Mouse (Mus musculus) embryo, embryonic 11 days (tissue): ENCODE data around the gene Fam210b.
"Not testable (repeated sequence)": the region's sequence is repeated elsewhere in the genome, so short reads cannot be mapped to it uniquely, and the experiment has no call there.

Source experiments
- DNase-seq: peaks from one replicate; pipeline ENCODE4 v3.0.0-alpha.2; 2015

The Fam210b gene

DNA sequence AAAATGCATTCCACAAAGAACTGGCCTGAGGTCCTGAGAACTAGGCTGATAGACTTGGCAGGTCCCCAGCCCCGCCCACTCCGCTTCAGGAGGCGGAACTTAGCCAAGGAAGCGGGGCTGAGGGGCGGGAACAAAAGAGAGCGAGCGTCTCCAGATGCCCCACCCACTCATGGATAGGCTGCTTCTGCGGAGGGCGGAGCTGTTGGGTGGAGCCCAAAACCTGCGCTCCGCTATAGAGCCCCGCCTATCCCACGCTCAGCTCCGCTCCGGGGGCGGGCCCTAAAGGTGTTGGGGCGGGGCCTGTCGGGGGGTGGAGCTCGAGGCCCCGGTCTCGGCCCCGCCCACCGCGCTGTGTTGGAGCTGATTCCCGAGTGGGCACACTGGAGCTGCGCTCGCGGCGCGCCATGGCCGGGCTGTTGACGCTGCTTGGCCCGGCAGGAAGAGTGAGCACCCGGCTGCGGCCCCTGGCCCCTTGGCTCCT lies at the start of gene Fam210b:
Gene Fam210b, plus strand, starts transcription at position 308 of the 481 bp plus-strand sequence.
- peak; percentile 99 for DNase-seq

- no peak for DNase-seq
Observed at GRCm38 (mm10) chr2:172298083-172298482, 47.3 kb upstream of the Fam210b start.

- no peak for DNase-seq
Observed at GRCm38 (mm10) chr2:172298542-172298941, 46.8 kb upstream of the Fam210b start.

DNA sequence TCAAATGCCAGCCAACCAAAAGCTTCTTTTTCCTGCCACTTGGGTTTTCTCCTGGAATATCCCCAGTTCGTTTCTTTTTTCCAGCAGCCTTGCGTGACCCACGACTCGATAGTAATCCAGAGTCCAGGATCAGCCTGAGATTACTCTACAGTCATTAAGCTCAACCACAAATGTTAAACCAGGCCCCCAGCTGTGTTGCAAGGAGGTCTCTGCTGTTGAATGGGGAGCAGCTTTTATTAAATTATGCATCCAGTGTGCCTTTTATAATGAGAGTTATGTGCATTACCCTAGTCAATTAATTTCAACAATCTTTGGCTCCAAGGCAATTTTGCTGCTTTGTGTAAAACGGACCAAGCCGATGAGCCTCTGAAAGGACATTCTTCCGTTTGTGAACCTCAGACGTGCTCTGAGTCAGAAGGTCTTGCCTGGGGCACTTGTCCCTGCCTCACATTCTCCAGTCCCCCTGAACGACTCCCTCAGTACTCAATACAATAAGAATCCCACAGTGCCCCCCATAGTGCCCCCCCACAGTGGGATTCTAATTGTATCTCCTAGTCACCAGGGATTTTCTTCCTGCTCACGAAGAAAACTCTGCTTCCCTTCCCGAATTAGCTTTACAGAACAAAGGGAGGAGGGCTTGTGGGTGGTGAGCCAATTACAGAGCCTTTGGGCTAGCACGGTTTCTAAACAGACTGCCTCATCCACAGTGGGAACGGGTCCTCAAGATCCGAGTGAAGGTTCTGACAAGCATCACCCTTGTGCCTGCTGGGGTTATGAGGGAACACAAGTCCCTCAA lies 46.0 kb upstream of the Fam210b start:
- peak; percentile 38 for DNase-seq

DNA sequence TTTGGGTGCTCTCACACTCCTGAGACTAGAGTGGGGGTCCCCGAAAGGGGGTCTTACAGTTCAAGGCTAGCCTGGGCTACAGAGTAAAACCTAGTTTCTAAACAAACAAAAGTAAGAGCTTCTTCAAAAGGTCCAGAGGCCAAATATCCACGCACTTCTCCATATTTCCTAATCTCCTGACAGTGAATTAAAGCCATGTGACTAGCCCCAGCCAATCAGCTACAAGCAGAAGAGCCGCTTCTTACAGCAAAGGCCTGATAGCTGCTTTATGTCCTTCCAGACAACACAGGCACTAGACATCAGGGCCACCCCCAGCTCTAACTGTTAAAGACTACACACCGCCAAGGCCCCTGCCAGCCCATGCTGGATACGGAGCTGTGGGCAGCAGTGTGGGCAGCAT lies 43.0 kb upstream of the Fam210b start:
- DNase-seq, result no peak

DNA sequence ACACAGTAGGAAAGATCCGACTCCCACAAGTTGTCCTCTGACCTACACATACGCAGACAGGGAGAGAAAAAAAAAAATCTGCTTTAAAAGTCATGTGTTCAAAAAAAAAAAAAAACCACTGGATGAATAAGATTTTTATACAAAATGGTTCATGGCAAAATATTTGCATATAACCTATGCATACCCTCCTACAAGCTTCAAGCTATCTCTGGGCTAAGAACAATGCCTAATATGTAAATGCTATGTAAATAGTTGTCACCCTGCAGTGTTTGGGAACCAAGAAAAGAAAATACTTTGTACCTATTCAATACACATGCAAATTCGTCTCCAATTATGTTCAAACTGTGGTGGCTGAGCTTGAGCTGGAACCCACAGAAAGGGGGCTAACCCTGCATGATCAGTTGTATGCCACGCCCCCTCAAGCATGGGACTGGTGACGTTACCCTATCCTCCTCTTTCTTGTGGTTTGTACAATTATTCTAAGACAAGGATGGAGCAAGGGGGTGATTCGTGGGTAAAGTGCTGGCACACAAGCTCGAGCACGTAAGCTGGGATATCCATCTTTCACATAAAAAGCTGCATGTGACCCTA lies 41.2 kb upstream of the Fam210b start:
- DNase-seq, result no peak

DNA sequence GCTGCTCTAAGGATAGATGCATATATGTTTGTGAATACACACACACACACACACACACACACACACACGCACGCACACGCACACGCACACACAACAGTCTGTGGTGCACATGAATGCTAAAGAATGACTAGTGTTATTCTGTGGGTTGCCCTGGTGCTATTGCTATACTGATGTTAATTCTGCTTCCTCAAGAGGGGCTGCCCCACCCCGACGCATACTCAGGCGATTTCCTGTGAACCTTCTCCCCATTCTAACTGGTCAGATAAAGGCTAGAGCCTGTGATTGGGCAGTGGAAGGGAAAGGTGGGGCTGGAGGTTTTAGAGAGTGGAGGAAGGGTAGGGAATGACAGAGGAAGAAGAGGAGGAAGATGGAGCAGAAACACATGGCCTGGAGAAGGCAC lies 39.8 kb upstream of the Fam210b start:
- not testable (repeated sequence) for DNase-seq

DNA sequence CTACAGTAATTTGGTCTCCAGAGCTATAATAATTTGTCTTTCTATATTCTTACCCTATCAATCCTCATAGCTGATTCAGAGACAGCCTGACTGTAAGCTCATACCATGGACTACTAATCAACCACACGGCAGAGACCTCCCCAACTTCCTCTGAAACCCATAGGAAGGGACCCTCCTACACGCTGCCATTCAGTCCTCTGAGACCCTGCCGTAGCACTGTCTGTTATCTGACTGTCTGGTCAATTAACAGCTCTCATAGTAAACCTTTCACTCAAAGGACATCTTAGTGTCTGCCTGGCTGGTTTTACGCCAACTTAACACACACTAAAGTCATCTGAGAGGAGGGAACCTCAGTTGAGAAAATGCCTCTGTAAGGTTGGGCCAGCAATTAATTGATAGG lies 38.8 kb upstream of the Fam210b start:
- no peak for DNase-seq

GRCm38 (mm10) chr2:172311731-172312130 lies 33.6 kb upstream of the Fam210b start:
- no peak for DNase-seq

DNA sequence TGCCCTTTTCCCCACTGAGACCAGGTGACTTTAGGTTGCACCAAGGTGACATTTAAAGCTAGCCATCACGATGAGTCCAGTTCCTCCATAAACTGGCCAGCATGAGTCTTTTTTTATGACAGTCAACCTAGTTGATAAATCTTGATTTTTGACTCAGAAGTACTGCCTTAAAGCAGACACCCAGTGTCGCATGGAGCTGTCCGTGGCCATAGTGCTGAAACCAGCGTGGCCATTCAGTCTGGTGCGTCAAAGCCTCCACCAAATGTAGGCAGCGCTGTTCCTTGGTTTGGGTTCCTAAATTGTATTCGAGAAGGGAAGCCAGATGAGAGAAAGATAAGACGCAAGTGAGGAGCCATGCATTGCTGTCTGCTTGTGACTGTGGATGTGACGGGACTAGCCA lies 24.5 kb upstream of the Fam210b start:
- DNase-seq, result peak; percentile 85

- no peak for DNase-seq
Observed at GRCm38 (mm10) chr2:172328248-172328647, 17.1 kb upstream of the Fam210b start.

- DNase-seq, result peak; percentile 80
Observed at GRCm38 (mm10) chr2:172329179-172329578, 16.2 kb upstream of the Fam210b start.

- no peak for DNase-seq
Observed at GRCm38 (mm10) chr2:172338206-172338942, 7.0 kb upstream of the Fam210b start.

- DNase-seq, result no peak
Observed at GRCm38 (mm10) chr2:172340936-172341335, 4.4 kb upstream of the Fam210b start.

DNA sequence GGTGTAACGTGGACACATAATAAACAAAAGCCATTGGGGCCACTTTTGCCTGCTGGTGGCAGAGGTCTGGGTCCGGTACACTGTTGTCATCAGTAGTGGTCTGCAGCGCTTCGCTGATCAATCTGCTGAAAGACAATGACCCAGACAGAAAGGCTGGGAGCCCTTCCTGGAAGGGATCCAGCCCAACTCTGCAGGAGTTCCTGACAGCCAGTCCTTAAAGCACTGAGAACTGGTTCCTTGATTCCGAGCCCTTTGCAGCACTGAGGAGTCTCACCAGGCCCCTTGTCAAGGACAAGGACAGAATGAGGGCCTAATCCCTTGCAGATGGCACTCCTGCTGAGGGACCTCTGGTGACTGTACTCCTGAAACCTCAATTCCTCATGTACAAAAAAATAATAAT lies 3.8 kb upstream of the Fam210b start:
- DNase-seq, result no peak

- DNase-seq, result no peak
Observed at GRCm38 (mm10) chr2:172343751-172344150, 1.6 kb upstream of the Fam210b start.

GRCm38 (mm10) chr2:172344669-172345068 lies 696 bp upstream of the Fam210b start:
- DNase-seq, result no peak

DNA sequence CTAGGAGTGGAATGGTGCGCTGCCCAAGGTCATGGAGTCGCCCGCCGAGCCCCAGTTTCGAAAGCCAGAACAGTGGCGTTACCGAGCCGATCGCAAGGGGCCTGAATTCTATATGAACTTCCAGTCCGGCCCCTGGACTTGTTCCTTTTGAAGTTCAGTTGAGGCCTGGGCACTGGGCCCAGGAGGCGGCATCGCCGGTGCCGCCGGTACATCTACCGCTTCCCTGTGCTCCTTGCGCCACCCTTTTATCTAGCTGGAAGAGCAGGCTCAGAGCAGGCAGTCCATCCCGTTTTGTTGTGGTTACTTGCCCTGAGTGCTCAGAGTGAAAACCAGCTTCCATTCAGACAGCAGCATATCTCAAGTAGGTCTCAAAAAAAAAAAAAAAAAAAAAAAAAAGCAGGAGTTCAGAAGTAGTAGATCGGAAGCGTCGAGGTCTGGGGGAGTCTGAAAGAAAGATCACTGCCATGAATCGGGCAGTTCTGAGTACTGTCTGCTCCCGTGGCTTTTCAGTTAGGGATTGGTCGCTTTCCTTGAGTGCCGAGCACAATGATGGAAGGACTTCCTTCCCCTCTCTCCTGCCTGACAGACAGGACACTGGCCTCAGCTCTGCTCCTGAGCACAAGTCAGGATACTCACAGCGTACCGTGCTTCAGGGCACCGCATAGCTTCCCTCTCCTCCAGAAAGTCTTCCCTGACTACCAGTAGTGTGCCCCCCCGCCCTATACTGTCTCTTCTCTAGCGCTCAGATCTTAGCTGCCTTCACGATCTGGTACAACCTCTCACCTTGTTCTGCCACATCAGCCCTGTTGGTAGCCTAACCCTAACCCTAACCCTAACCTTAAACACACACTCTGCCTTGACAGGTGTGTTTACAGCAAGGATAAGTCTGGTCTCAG lies 917 bp downstream of the Fam210b start:
- peak; percentile 53 for DNase-seq

GRCm38 (mm10) chr2:172346933-172347611 lies 1.7 kb downstream of the Fam210b start:
- peak; percentile 42 for DNase-seq

GRCm38 (mm10) chr2:172348297-172348950 lies 3.1 kb downstream of the Fam210b start:
- DNase-seq, result no peak

DNA sequence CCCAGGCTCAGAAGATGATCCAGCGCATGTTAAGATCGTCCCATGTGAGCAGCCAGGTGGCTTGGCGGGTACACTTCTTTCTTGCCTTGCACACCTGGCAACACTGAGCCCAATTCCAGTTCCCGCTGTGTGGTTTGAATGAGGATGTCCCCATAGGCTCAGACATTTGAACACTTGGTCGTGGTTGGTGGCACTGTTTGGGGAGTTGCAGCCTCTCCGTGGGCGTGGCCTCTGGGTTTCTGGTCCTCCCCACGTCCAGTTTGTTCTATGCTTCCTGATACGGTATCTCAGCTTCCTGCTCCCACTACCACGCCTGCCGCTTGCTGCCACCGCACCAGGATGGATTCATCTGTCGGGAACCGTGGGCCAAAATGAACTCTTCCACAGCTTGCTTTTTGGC lies 4.4 kb downstream of the Fam210b start:
- DNase-seq, result no peak
